Mouse (Mus musculus) layer of hippocampus, adult 9-10 months (tissue): ENCODE results near the gene Hspa4l.
A peak's percentile ranks its signal among the peaks of the same experiment; 100 is the strongest.

Experiments
- DNase-seq: peaks from one replicate; pipeline ENCODE4 v3.0.0; 2022; ENCODE audit warnings: low spot score

Gene Hspa4l

DNA sequence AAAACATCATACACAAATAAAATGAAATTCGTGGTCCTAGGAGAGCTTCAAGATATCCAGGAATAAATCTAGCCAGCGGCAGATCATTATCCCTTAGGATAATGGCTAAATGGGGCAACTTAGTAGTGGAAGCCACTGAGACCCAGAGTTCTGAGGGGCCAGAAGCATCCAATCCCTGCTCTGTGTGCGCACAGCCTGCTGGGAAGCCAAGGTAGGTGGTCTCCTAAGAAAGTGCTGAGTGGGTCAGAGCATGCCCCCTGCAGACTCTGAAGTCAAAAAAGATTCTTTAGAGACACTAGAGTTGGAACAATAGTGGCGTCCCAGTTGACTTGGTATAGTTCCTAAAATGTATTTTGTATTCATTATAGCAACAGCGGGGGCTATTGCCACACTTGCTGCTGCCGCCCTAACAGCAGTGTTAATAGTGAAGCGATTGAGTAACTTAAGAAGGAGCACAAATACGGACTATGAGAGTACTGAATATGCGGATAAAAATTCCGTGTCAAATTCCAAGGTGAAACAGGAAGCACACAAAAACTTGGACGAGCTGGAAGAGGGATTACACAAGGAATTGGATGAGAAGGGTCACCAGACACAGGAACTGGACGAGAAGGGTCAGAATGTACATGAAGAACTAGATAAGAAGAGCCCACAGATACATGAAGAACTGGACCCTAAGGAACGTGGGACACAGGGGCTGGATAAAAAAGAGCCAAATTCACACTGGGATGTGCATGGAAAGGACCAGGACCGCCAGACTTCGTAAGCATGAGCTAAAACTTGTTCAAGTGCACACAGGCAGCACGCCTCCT is at the start of gene Hspa4l:
TSS of gene Hspa4l (plus strand) at position 472 of the 812 bp plus-strand sequence.
- DNase-seq = peak; percentile 5

DNA sequence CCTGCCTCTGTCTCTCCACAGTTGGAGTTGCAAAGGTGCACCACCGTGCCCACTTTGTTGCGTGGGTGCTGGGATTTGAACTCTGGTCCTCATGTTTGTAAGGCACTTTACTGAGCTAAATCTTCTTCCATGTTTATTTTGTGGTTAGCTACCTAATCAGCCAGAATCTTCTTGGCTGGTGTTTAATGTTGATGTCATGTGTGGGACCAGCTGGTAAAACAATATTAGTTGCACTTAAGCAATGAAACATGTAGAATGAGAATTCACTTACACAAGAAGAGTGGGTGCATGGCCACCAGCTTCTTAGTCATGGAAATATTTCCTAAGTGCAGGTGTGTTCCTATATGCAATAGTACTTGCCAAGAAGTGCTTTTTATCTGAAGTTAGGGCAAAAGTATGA is 49.1 kb upstream of the Hspa4l start:
- DNase-seq = no peak

- no peak for DNase-seq
These were observed 45.5 kb upstream of the Hspa4l start for GRCm38 (mm10) chr3:40698834-40699233.

DNA sequence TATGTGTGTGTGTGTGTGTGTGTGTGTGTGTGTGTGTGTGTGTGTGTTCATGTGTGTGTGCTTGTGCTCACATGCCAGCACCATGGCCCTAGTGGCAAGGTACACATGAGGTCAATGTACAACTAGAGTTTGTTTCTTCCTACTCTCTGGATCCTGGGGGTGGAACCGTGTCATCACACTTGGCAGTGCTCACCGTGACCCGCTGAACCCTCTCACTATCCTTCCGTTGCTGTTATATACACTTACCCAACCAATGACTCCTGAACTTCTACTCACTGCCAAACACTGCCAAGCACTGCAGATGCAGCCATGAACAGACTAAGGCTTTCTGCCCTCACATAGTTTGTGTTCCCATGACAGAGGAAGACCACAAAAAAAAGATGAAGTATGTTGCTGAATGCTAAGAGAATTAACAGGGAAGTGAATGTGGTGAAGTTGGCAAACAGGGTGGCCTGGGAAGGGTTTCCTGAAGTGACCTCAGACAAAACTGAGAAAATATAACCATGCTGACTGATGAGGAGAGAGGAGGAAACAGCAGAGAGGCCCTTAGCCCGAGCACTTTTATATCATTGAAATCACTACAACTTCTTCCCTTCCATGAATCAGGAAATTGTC is 39.4 kb upstream of the Hspa4l start:
- DNase-seq = no peak

DNA sequence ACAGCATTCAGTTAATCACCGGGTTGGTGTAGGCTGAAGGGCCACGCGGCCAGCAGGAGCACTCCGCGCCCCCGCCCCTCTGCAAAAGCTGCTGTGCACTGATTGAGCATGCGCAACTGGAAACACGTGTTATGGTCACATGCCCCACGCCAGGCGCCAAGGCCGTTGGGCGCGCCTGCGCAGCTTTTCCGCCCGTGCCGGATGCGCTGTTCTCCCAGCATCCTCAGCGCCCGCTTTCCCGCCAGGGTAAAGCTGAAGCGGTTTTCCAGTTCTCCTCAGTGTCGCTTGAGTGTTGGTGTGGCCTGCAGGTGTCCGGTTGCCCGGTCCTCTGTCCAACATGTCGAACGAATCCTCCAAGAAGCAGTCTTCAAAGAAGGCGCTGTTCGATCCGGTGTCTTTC is 35.6 kb upstream of the Hspa4l start, which contains the start of gene Slc25a31:
TSS of gene Slc25a31 (plus strand) at position 201 of the 400 bp plus-strand sequence.
- DNase-seq = no peak

GRCm38 (mm10) chr3:40716056-40716455 is 28.2 kb upstream of the Hspa4l start:
- DNase-seq = no peak

GRCm38 (mm10) chr3:40719022-40719421 is 25.3 kb upstream of the Hspa4l start:
- no peak for DNase-seq

- DNase-seq = no peak
These were observed 5.8 kb upstream of the Hspa4l start for GRCm38 (mm10) chr3:40738381-40738912.

GRCm38 (mm10) chr3:40744836-40745660 is 753 bp downstream of the Hspa4l start:
- DNase-seq = peak; percentile 50

DNA sequence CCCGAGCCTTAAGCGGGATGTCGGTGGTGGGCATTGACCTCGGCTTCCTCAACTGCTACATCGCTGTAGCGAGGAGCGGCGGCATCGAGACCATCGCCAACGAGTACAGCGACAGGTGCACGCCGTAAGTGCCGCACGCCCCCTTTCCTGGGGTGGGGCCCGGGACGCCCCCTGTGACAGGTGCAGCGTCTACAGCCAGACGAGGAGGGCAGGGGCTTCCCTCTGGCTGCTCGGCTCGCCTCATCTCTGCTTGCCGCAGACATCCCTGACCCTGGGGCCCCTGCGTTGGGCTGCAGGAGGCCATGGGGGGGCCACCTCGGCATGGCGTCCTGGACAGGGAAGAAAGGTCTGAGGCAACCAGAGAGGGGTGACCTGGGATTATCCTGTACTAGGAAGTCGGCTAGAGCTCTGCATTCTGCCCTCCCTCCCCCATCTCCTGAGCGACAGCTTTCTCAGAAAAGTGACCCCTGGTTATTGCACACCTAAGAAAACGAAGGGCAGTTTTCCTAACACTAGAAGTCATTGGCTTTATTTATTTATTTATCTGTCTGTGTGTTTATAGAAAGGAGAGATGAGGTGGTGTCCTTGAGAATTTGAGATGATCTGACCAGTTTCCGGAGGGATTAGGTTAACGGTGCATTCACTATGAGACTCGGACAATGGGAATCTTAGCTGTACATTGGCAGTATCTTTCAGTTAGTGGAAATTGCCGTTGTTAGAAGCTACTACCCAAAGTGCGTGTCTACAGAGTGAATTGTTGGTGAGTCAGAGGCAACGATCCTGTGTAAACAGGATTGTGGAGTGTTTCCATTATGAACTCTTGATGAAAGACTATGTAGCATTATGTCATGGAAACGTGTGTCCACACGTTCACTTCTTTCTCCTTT is 1.6 kb downstream of the Hspa4l start:
- DNase-seq = peak; percentile 2

DNA sequence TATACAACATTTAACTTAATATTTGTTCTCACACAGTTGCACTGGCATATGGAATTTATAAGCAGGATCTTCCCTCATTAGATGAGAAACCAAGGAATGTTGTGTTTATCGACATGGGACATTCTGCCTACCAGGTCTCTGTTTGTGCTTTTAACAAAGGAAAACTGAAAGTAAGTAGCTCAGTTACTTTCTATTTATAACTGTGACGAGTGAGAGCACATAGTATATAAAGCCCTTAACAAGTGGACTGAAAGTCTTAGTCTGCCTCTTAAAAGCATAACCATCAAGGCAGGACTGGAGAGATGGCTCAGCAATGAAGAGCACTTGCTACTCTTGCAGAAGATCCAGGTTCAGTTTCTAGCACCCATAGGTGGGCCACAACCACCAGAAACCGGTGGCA is 16.5 kb downstream of the Hspa4l start:
- DNase-seq = no peak

GRCm38 (mm10) chr3:40761312-40761711 is 17.0 kb downstream of the Hspa4l start:
- DNase-seq = no peak

DNA sequence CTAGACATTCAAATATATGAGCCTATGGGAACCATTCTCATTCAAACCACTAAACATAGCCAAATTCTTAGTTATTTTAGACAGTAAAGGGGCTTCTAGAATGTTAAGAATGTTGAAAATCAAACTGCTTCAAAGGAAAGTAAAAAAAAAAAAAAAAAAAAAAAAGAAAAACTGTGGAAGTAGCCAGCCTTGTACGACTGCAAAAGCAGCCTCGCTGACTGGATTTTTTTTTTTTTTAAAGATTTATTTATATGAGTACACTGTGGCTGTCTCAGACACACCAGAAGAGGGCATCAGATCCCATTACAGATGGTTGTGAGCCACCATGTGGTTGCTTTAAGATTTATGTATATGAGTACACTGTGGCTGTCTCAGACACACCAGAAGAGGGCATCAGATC is 49.5 kb downstream of the Hspa4l start:
- no peak for DNase-seq

DNA sequence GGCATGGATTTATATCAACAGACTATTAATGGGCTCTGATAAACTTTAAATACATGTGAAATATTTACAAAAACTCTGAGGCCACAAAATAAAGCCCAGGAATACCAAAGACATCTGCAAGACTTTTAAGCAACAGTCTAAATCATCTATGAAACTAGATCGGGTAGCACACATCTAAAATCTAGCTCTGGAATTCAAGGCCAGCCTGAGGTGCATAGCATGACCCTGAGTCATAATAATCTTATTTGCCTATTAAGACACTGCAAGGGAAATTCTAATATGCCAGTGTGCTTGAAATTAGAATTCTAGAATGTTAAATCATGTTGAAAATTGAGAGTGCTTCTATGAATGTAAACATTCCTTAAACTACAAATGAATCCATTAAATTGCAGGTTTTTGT is 53.8 kb downstream of the Hspa4l start:
- no peak for DNase-seq

GRCm38 (mm10) chr3:40798500-40798899 is 54.2 kb downstream of the Hspa4l start:
- DNase-seq = peak; percentile 8

DNA sequence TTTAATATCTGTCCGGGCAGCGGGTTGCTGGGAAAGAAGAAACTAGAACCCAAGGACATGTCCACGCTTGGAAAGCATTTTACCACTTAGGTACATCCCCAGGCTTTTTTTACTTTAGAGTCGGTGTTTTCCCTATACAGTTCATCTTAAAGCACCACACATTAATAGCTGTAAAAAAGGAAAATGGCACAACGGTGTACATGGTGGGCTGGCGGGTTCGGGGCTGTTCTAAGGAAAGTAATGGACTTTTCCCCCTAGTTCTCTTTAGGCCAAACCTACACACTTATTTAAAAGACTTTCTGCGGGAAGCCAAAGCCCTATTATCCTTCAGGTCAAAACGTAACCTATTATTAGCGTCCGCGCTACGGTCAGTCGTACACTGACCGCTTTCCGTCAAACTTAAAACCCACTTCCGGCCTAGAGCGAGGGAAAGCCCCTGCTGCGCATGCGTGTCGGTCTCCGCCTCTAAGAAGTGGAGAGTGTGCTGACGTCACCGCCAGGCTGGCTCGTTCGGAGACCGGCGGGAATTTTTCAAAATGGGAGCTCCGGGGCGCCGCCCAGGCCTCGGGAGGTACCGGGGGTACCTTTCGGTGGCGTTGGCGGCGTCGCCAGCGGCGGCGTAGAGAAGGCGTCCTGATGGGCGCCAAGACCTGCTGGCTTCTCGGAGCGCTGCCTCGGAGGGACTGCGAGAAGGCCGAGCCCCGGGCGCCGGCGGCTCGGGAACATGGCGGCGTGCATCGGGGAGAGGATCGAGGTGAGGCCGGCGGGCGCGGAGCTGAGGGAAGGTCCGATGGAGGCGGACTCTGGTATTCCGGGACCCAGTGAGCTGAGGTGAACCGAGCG is 55.5 kb downstream of the Hspa4l start, which contains the start of gene Plk4:
TSS of gene Plk4 (plus strand) at position 490 of the 843 bp plus-strand sequence.
- DNase-seq = peak; percentile 91

- DNase-seq = no peak
These were observed 56.1 kb downstream of the Hspa4l start for GRCm38 (mm10) chr3:40800373-40800823.

GRCm38 (mm10) chr3:40806871-40807270 is 62.6 kb downstream of the Hspa4l start:
- no peak for DNase-seq

DNA sequence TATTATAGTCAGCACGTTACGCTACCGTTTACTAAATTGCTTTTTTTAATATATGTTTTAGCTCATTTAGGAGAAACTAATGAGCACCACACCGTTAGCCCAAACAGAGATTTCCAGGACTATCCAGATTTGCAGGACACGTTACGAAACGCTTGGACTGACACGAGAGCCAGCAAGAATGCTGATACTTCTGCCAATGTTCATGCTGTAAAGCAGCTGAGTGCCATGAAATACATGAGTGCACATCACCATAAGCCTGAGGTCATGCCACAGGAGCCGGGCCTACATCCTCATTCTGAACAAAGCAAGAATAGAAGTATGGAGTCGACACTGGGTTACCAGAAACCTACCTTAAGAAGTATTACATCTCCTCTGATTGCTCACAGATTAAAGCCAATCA is 64.4 kb downstream of the Hspa4l start:
- DNase-seq = no peak

DNA sequence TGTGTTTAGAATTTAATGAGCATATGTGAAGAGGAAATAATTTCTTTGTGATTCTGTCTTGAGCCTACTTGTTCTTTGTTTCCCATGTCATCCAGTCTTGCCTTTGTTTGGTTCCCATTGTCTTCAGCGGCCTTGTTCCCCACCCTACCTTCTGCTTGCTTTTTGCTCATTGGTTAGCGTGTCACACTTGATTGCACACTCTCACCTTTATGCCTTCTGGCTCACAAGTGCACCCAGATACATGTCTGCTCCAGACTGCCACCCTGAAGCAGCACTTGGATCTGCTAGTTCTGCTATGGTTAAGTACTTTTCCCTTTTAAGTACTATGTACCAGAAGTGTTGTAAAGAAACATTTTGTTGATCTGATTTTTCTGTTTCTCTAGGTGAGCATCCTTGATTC is 65.6 kb downstream of the Hspa4l start:
- no peak for DNase-seq
